Mouse (Mus musculus): ENCODE results near the gene Yju2.

Gene Yju2

GRCm38 (mm10) chr17:55959946-55960740 is 1.2 kb downstream of the Yju2 start:
- DNase-seq (ENCODE audit: low spot score in 2 of 2), result peak in 1 of 2 experiments; percentile 65

GRCm38 (mm10) chr17:55960791-55961190 is 1.9 kb downstream of the Yju2 start:
- DNase-seq (ENCODE audit: low spot score in 2 of 2), result peak in 1 of 2 experiments; percentile 54

DNA sequence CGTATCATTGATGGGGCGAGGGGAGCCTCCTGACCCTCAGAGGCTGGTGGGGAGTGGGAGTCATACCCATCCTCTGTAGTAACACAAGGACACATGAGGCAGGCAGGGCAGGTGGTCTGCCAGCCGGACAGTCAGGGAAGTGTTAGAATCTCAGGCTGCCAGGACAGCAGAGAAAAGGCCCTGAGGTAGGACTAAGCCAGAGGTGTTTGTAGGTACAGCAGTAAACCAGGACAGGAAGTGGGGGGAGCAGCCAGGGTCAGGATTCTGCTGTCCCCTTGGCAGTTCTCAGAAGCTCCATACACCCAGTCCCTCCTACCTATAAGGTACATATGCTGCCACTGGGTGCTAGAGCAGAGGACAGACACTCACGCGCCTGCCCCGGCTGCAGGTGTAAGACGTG is 2.7 kb downstream of the Yju2 start:
- DNase-seq (ENCODE audit: low spot score in 2 of 2), result peak in 1 of 2 experiments; percentile 57

- DNase-seq (ENCODE audit: low spot score in 2 of 2), result peak; percentile 21 to 70
Observed at GRCm38 (mm10) chr17:55963171-55963570, 4.3 kb downstream of the Yju2 start.

DNA sequence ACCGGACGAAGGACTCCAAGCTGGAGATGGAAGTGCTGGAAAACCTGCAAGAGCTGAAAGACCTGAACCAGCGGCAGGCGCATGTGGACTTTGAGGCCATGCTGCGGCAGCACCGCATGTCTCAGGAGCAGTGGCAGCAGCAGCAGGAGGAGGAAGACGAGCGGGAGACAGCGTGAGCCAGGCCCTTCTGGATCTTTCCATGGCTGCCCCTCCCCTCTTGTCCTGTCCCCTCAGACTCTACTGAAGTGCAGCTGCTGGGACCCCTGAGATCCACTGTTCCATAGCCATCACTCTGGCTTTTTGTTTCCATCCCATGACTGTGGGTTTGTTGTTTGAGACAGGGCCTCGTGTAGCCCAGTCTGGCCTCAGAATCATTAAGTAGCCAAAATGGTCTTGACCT is 5.6 kb downstream of the Yju2 start:
- peak in 1 of 2 experiments; percentile 56 for DNase-seq (ENCODE audit: low spot score in 2 of 2)

DNA sequence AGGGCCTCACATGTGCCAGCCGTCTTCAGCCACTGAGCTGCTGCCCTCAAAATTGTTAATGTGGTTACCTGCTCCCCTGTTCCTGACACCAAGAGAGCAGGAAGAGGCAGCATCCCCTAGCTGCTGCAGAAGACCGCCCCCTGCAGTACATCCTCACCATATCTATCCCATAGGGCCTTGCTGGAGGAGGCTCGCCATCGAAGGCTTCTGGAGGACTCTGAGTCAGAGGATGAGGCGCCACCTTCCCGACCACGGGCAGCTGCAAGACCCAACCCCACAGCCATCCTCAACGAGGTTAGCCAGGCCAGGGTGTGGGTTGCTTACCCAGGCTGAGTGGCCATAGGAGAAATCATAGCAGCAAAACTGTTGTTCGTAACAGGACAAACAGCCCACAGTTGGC is 6.1 kb downstream of the Yju2 start:
- DNase-seq (ENCODE audit: low spot score in 2 of 2), result no peak

DNA sequence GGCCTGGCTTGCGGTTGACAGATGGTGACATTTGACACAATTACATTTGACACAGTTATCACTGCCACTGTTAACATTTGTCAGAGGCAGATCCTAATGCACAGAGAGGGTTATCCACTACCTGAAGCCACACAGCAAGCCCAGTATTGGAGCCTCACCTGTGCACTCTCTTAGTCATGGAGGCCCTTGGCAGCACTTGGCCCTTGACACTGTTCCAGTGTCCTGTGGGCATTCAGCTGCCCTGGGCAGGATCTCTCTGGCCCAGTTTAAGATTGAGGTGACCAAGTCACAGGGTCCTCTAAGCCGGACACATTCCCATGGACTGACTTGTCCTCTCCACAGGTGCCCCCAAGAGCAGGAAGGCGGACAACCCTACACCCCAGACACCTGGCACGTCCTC is 8.3 kb downstream of the Yju2 start:
- DNase-seq (ENCODE audit: low spot score in 2 of 2), result no peak

DNA sequence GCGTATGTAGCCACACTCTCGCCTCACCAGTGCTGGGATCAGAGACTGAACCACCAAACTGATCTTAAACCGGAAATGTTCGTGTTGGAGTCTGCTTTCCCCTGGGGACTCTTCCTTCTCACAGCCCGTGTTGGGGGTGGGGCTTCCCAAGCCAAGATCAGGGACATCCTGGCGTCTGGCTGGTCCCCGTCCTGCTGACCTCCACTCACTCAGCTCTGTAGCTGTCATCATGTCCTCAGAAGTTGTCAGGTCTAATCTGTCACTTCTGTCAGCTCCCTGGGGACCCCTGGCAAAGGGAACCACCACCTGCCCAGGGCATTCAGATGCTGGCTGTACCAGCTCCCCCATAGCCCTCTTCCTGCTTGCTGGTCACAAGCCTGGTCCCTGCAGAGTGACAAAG is 9.3 kb downstream of the Yju2 start:
- DNase-seq (ENCODE audit: low spot score in 2 of 2), result no peak

DNA sequence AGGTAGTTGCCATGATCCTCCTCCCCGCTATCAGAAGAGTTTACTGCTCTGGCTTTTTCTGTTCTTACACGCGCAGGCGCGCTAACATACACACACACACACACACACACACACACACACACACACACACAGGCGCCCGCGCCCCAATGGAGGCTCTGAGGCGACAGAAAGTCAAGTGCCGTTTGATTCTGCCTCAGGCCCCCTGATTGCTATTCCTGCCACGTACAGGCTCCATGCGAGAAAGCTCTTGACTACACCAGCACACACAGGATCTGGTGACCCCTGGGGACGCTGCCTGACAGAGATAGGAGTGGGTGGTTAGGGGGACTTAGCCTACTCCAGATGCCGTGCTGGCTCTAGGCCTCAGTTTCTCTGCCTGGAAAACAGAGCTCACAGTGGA is 10.7 kb downstream of the Yju2 start:
- no peak for DNase-seq (ENCODE audit: low spot score in 2 of 2)

DNA sequence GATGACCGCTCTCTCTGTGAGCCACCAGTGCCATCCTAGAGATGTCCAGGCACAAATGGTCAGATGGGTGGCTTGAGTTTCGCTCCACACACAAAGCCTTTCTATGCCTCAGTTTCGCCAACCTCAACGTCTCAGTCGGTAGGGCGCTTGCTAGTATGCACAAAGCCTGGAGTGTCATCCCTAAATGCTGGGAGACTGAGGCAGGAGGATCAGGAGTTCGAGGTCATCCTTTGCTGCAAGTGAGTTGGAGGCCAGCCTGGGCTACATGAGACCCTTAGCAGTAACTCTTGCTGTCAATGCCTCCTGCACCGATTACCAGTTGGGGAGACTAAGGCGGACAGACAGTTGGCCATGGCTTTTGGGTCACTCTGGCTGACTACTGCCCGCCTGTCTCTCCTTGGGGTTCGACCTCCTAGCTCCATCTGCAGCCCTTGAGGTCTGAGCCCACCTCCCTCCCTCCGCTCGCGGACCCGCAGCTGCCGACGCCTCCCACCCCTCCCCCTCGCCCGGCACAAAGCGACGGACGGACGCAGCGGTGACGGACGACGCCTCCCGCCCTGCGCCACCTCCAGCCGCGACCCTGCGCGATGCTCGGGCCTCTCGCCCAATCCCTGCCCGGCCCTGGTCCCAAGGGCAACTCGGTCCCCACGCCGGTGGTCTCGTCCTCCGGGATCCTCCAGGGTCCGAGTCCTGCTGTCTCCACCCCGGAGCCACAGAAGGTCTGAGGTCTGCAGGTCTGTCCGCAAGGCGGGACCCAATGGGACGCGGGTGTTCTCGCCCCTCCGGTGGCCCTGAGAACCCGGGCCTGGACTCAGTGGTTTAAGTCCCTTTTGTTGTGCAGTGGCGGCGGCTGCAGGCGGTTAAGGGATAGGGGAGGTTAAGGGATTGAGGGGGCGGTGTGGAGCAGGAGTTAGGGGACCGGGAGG is 11.3 kb downstream of the Yju2 start, which contains the start of gene Shd:
Gene Shd (plus strand): TSS at position 502 of the 926 bp plus-strand sequence.
- no peak for DNase-seq (ENCODE audit: low spot score in 2 of 2)

GRCm38 (mm10) chr17:55971453-55971852 is 12.6 kb downstream of the Yju2 start:
- DNase-seq (ENCODE audit: low spot score in 2 of 2), result no peak

GRCm38 (mm10) chr17:55976255-55976862 is 17.5 kb downstream of the Yju2 start:
- peak; percentile 59 to 82 for DNase-seq (ENCODE audit: low spot score in 2 of 2)

DNA sequence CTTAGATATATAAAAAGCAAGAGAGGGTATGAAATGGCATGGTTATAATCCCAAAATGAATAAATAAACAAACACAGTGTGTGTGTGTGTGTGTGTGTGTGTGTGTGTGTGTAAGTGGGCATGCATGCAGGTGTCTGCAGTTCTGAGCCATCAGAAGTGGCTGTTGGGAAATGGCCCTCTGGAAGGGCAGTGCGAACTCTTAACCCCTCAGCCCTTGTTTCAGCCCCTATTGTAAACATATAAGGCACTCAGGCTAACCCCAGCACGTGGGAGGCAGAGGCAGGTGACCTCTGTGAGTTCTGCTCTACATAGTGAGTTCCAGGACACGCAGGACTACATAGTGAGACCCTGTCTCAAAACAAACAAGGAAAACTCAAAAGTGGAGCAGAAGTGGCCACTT is 18.4 kb downstream of the Yju2 start:
- no peak for DNase-seq (ENCODE audit: low spot score in 2 of 2)

DNA sequence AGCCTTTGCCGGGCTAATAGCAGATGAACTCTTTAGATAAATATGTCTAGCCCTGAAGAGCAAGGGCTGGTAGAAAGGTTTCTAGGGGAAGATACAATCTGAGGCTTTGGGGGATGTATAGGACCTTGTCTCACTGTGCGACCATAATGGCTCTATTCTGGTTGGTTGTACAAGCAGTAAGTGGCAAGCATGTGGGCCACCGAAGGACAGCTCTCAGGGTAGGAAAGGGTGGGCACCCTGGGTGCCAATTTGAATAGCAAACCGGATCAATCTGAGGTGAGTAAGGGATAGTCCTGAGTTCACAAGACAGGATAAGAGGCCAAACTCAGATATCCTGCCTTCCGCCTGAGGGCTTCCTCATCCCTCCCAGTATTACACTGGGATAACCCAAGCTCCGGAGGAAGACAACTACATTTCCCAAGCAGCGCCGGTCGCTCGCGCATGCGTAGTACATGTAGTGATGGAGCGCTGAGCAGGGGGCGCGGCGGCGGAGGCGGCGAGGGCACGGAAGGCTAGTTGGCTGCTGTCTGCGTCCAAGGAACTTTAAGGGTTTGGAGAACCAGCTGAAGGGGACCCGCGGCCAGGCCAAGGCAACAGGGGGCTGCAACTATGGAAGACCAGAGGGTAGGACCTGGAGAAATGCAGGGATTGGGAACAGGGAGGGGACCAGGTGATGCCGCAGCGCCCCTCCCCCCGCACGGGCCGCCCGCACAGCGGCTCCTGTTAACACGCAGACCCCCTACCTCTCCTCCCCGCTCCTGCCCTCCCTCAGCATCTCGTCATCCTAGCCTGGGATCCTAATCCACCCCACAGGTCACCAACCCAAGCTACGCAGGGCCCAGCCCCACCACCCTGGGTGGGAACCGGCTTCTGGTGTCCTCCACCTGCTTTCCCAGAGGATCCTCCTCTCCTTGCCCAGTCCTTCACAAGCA is 27.4 kb downstream of the Yju2 start, which contains the start of gene Fsd1:
Gene Fsd1 (plus strand): TSS at position 480 of the 932 bp plus-strand sequence.
- DNase-seq (ENCODE audit: low spot score in 2 of 2), result no peak

DNA sequence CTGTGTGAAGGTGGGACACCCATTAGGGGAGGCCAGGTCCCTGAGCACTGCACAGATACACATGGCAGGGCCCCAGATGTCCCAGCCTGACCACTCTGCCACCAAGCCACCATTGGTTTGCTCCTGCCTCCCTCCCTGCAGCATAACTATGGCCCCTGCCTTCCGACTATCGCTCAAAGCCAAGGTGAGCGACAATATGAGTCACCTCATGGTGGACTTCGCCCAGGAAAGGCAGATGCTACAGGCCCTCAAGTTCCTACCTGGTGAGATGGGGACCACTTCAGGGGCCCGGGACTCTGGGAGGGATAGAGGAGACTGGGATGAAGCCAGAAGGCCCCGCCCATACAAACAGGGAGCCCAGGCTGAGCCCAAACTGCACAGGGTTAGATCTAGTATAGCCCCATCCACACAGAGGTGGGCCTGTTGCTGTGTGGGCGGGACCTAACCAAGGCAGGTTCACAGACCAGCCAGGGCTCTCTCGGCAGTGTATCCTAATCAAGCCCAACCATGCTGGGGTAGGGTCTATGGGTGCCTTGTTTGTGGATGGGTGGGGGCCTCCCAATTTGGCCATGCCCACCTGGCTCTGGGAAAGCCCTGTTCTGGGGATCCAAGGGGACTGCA is 31.5 kb downstream of the Yju2 start:
- no peak for DNase-seq (ENCODE audit: low spot score in 2 of 2)

GRCm38 (mm10) chr17:55996007-55996406 is 37.1 kb downstream of the Yju2 start:
- DNase-seq (ENCODE audit: low spot score in 2 of 2), result no peak

DNA sequence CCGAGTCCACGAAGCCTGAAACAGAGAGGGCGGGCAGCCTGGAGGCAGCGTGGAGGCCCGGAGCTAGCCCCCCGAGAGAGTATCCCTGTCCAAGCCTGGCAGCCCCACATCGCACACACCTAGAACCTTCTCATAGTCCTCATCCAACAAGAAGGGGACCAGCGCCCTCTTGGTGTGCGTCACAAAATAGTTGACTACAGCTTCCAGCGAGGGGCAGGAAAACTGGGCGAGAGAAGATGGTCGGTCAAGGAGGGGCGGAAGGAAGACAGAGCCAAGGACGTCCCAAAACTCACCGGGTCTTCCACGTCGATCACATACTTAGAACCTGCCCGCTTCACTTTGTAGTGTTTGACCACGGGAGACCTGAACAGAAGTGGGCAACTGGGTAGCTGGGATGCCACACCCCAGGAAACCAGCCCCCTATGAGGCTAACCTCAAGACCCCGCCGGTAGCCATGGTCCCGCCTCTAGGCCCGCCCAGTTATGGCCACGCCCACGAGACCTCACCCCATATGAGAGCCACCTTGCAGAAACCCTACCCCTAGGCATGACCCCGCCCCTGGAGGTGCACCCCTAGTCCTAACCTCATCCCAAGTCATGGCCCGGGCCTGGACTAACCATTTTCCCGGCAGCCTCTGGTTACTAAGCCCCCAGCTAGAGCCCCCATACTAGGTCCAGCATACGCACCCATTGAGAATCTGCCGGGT is 41.0 kb downstream of the Yju2 start:
- no peak for DNase-seq (ENCODE audit: low spot score in 2 of 2)

- DNase-seq (ENCODE audit: low spot score in 2 of 2), result no peak
Observed at GRCm38 (mm10) chr17:56003000-56003399, 44.1 kb downstream of the Yju2 start.

- no peak for DNase-seq (ENCODE audit: low spot score in 2 of 2)
Observed at GRCm38 (mm10) chr17:56005415-56006061, 46.6 kb downstream of the Yju2 start, which contains the start of the genes Stap2 and Mpnd. Stap2 (minus strand) TSS chr17:56005584. Mpnd (plus strand) TSS chr17:56005711.

All from spleen, postnatal 4 days (tissue).